Mouse (Mus musculus): ENCODE results near the gene Tubgcp6. TPM values are rescaled to one million over a fixed set of nuclear protein-coding genes. Genes with fewer than 3 reads are reported as not detected.

Gene Tubgcp6
- total RNA-seq, 1 experiment from 2014 or later: 49.6 TPM

GRCm38 (mm10) chr15:89074613-89075477 lies 48.1 kb downstream of the Tubgcp6 start, which contains the start of gene Trabd:
Gene Trabd (plus strand): TSS chr15:89075124.
- ATAC-seq (ENCODE audit: extremely low read depth, insufficient number of reproducible peaks, low FRiP score, poor library complexity, severe bottlenecking): no peak

DNA sequence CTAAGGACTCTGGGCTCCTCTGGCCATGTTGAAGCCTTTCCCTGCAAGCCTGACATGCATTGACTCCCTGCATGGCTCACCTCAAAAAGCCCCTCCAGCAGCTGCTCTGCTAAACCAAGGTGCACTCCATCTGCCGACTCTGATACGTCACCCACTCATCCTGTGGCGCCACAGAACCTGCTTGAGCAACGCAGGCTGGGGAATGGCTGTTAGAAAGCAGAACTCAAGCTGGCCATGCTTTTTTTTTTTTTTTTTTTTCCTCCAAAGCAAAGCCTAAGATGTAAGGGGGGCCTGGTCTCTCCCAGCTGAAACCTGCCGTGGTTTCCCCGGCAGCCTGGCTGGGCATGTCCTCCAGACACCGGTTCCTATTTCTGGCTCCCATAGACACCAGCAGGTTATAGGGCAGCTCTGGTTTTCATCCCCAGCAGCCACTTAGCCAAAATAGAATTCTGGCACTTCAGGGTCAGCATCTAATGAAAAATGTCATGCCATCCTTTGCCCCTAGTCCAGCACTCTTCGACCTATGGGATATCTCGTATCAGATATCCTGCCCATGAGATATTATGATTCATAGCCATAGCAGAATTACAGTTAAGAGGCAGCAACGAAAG lies 48.8 kb downstream of the Tubgcp6 start:
- ATAC-seq (ENCODE audit: extremely low read depth, insufficient number of reproducible peaks, low FRiP score, poor library complexity, severe bottlenecking): no peak

DNA sequence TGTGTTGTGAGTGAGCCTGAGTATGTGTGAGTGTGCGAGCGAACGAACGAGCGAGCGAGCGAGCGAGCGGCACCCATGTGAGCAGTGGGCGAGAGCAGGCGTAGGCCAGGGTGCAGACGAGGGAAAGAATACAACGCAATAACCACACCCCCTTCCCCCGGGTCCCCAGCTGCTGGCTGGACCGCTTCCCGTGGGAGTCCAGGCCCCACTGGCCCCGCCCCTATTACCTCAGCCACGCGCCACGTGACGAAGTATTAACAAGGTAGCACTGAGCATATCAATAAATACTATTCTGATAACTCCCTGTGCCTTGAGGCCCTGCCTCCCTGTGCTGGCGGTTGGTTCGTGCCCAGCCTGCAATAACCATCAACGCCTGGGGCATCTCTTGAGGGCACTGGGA lies 52.3 kb downstream of the Tubgcp6 start:
- ATAC-seq (ENCODE audit: extremely low read depth, insufficient number of reproducible peaks, low FRiP score, poor library complexity, severe bottlenecking): no peak

GRCm38 (mm10) chr15:89069336-89069840 lies 53.5 kb downstream of the Tubgcp6 start:
- no peak for ATAC-seq (ENCODE audit: extremely low read depth, insufficient number of reproducible peaks, low FRiP score, poor library complexity, severe bottlenecking)

DNA sequence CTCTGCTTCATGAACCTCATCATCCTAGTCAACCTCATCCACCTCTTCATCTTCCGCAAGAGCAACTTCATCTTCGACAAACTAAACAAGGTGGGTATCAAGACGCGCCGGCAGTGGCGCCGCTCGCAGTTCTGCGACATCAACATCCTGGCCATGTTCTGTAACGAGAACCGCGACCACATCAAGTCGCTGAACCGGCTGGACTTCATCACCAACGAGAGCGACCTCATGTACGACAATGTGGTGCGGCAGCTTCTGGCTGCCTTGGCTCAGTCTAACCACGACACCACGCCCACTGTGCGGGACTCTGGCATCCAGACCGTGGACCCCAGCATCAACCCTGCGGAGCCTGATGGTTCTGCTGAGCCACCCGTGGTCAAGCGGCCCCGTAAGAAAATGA lies 54.7 kb downstream of the Tubgcp6 start:
- ATAC-seq (ENCODE audit: extremely low read depth, insufficient number of reproducible peaks, low FRiP score, poor library complexity, severe bottlenecking): no peak

DNA sequence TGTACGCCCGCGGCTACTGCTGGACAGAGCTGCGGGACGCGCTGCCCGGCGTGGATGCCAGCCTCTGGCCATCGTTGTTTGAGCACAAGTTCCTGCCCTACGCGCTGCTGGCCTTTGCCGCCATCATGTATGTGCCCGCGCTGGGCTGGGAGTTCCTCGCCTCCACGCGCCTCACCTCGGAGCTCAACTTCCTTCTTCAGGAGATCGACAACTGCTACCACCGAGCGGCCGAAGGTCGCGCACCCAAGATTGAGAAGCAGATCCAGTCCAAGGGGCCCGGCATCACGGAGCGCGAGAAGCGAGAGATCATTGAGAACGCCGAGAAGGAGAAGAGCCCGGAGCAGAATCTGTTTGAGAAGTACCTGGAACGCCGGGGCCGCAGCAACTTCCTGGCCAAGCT lies 55.3 kb downstream of the Tubgcp6 start:
- no peak for ATAC-seq (ENCODE audit: extremely low read depth, insufficient number of reproducible peaks, low FRiP score, poor library complexity, severe bottlenecking)

- no peak for ATAC-seq (ENCODE audit: extremely low read depth, insufficient number of reproducible peaks, low FRiP score, poor library complexity, severe bottlenecking)
These were observed 58.0 kb downstream of the Tubgcp6 start for GRCm38 (mm10) chr15:89064891-89065290.

- no peak for ATAC-seq (ENCODE audit: extremely low read depth, insufficient number of reproducible peaks, low FRiP score, poor library complexity, severe bottlenecking)
These were observed 59.4 kb downstream of the Tubgcp6 start for GRCm38 (mm10) chr15:89063536-89063935.

GRCm38 (mm10) chr15:89063001-89063400 lies 59.9 kb downstream of the Tubgcp6 start:
- no peak for ATAC-seq (ENCODE audit: extremely low read depth, insufficient number of reproducible peaks, low FRiP score, poor library complexity, severe bottlenecking)

DNA sequence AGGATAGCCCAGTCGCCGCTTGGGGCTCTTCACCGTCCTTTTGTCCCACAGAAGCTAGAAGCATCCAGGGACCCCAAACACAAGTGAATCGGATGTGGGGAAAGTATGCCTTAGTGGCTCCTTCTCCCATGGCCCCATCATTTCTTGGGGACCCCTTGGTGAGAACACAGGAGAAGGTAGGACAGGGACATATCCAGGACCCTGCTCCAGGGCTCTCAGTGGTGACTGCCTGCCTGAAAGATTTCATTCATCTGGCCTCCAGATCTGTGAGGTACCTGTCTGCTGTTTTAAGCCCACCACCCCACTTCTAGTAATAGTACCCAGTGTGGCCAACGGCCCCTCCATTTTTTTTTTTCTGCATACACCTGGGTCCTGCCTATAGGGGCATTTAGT lies 60.4 kb downstream of the Tubgcp6 start:
- ATAC-seq (ENCODE audit: extremely low read depth, insufficient number of reproducible peaks, low FRiP score, poor library complexity, severe bottlenecking): no peak

GRCm38 (mm10) chr15:89061761-89062517 lies 61.0 kb downstream of the Tubgcp6 start:
- no peak for ATAC-seq (ENCODE audit: extremely low read depth, insufficient number of reproducible peaks, low FRiP score, poor library complexity, severe bottlenecking)

DNA sequence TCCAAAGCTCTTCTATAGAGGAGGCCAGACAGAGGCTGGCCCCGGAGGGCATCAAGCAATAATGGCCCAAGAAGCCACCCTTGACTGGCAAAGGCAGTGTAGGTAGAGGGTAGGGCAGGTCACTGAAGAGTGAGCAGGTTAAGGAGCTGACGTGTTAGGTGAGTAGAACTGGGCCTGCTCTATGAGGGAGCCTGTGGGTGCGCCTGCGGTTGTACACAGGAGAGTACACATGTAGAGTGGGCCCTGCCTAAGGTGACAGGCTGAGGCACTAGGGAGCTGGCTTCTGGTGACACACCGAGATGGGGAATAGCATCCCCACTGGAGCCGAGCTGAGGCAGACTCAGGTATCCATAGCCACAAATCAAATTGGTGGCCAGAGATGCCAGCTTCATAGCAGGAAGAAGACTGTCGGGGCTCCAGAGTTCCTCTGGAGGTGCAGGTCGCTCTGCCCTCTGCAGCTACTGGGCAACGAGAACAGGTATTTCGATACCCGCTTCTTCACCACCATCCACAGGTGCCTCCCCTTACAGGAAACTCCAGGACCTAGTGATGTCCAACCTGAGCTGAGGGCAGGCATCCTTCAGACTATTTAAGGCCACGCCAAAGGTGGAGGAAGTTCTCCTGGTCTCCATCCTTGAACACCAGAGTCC lies 62.0 kb downstream of the Tubgcp6 start:
- ATAC-seq (ENCODE audit: extremely low read depth, insufficient number of reproducible peaks, low FRiP score, poor library complexity, severe bottlenecking): no peak

DNA sequence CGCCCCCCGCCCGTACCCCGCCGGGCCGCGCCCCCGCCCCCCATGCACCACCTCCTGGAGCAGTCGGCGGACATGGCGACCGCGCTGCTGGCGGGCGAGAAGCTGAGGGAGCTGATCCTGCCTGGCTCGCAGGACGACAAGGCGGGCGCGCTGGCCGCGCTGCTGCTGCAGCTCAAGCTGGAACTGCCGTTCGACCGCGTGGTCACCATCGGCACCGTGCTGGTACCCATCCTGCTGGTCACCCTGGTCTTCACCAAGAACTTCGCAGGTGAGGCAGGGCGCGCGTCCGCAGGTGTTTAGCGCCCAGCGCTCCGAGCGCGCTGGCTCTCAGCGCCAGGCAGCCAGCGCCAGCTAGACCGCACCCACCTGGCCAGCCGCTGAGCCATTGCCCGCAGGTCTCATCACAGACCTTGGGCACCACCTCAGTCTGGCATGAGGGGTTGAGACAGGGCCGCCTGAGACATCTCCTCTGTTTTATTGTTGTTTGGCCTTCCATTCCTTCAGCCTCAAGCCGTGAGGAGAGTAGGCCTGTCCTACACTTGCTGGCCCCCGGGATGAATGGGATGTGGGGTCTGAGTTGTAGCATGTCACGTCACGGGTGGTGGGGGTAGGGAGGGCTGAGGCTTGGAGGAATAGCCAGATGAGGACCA lies 62.8 kb downstream of the Tubgcp6 start:
- no peak for ATAC-seq (ENCODE audit: extremely low read depth, insufficient number of reproducible peaks, low FRiP score, poor library complexity, severe bottlenecking)

DNA sequence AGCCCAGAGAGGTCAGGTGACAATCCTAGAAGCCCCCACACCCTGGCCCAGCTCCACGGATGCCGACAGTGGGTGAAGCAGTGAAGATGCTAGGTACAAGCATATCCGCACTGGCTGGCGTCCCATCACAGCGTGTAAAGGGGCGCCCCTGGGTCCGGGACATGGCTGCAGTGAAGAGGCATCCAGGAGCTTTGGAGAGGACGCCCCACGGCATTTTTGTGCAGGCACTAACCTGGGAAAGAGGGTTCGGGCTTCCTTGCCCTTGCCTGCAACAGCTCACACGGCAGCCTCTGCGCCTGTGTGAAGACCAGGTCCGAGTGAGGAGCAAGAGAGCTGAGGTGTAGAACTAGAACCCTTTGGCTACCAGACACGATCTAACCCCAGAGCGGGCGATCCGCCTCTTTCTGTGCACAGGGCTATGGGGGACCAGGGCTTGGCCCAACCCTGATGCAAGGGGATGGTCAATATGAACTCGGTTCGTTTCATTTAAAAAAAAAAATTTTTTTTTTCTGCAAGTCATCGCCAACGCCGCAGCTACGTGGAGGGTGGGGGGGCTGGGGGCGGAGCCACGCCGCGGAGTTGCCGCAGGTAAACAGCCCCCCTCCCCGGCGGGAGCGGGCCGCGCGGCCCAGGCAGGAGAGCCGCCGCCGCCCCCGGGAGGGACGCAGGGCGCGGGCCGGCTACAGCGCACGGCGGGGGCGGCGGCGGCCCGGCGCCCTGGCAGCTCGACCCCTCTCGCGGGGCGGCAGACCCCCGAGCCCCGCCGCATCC lies 63.6 kb downstream of the Tubgcp6 start, which contains the start of gene Panx2:
Gene Panx2 (plus strand): TSS at position 574 of the 771 bp plus-strand sequence.
- no peak for ATAC-seq (ENCODE audit: extremely low read depth, insufficient number of reproducible peaks, low FRiP score, poor library complexity, severe bottlenecking)

- no peak for ATAC-seq (ENCODE audit: extremely low read depth, insufficient number of reproducible peaks, low FRiP score, poor library complexity, severe bottlenecking)
These were observed 64.2 kb downstream of the Tubgcp6 start for GRCm38 (mm10) chr15:89058736-89059135.

DNA sequence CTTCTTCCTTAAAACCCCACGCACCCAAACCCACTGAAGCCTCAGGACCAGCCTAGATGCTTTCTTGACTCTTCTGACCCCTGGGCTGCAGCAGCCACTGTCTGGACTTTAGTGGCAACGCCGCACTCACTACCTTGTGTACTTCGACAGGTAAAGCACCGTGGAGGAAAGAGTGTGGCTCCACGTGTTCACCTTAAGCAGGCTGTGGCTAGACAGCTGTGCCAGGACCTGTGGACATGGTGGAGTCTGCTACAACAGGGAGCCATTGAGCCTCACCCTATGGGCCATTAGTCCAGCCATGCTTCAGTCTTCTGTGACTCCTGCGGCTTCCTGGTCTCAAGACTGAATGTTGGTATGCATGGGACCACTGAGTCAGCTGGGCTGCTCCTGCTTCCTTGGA lies 68.2 kb downstream of the Tubgcp6 start:
- no peak for ATAC-seq (ENCODE audit: extremely low read depth, insufficient number of reproducible peaks, low FRiP score, poor library complexity, severe bottlenecking)

All from neutrophil, adult 5-6 weeks (primary cell).